Mouse (Mus musculus): Measurements from ENCODE around the gene Immp2l. TPM values are rescaled to one million over a fixed set of nuclear protein-coding genes. Genes with fewer than 3 reads are reported as not detected.

The Immp2l gene
- polyA plus RNA-seq, 1 experiment from 2014 or later, result 4.3 TPM

GRCm38 (mm10) chr12:41483091-41483592, 459.3 kb downstream of the Immp2l start:
- ATAC-seq (replicated peaks), result no peak
- Histone ChIP-seq H3K27me3 (no peaks in the 10 kb centered on the region), H3K9ac (replicated peaks) (peak overlapping the region; percentile 82), H3K36me3 (no peaks in the 10 kb centered on the region), H3K4me3 (peak overlapping the region; percentile 55), H3K27ac (replicated peaks) (peak overlapping the region; percentile 90), H3K4me1 (peaks cover 21% of the 10 kb centered on the region), H3K4me2 (replicated peaks) (peak overlapping the region; percentile 62), H3K9me3 (no peaks in the 10 kb centered on the region)
- 79% methylated on average over 5 of the region's 5 CpGs for WGBS

GRCm38 (mm10) chr12:41483593-41484451, 459.9 kb downstream of the Immp2l start:
- peaks cover 21% of the 10 kb centered on the region for H3K4me1 ChIP-seq
- no peaks in the 10 kb centered on the region for H3K9me3 ChIP-seq
- H3K4me2 ChIP-seq (replicated peaks), result peak overlapping the region; percentile 62
- H3K9ac ChIP-seq (replicated peaks), result peak overlapping the region; percentile 82
- H3K27ac ChIP-seq (replicated peaks), result peak overlapping the region; percentile 90
- peak; percentile 12 for ATAC-seq (replicated peaks)
- H3K4me3 ChIP-seq, result peak overlapping the region; percentile 55
- H3K36me3 ChIP-seq, result no peaks in the 10 kb centered on the region
- no peaks in the 10 kb centered on the region for H3K27me3 ChIP-seq
- 11% methylated on average over 23 of the region's 23 CpGs for WGBS

- ATAC-seq (replicated peaks), result peak; percentile 54
- Histone ChIP-seq H3K4me2 (replicated peaks) (peak overlapping the region; percentile 62), H3K27me3 (no peaks in the 10 kb centered on the region), H3K36me3 (no peaks in the 10 kb centered on the region), H3K4me3 (peak overlapping the region; percentile 55), H3K9me3 (no peaks in the 10 kb centered on the region), H3K4me1 (peaks cover 21% of the 10 kb centered on the region), H3K27ac (replicated peaks) (peak overlapping the region; percentile 90), H3K9ac (replicated peaks) (peak overlapping the region; percentile 82)
- WGBS, result 6% methylated on average over 16 of the region's 16 CpGs
These were observed 461.0 kb downstream of the Immp2l start for GRCm38 (mm10) chr12:41484689-41485511.

- H3K9me3 ChIP-seq, result no peaks in the 10 kb centered on the region
- peak overlapping the region; percentile 62 for H3K4me2 ChIP-seq (replicated peaks)
- 5% methylated on average over 12 of the region's 12 CpGs for WGBS
- peak overlapping the region; percentile 90 for H3K27ac ChIP-seq (replicated peaks)
- no peaks in the 10 kb centered on the region for H3K27me3 ChIP-seq
- peak; percentile 94 for ATAC-seq (replicated peaks)
- peaks cover 21% of the 10 kb centered on the region for H3K4me1 ChIP-seq
- peak overlapping the region; percentile 82 for H3K9ac ChIP-seq (replicated peaks)
- H3K36me3 ChIP-seq, result no peaks in the 10 kb centered on the region
- peak overlapping the region; percentile 55 for H3K4me3 ChIP-seq
These were observed 461.8 kb downstream of the Immp2l start for GRCm38 (mm10) chr12:41485512-41486215.

- Histone ChIP-seq H3K4me2 (replicated peaks) (peak within 1 kb of the TSS; percentile 62), H3K4me3 (peak within 1 kb of the TSS; percentile 55), H3K9ac (replicated peaks) (peak within 1 kb of the TSS; percentile 82), H3K27ac (replicated peaks) (peak within 1 kb of the TSS; percentile 90), H3K36me3 (no peaks in the 10 kb centered on the region), H3K4me1 (peaks cover 21% of the 10 kb centered on the region), H3K27me3 (no peaks in the 10 kb centered on the region), H3K9me3 (no peaks in the 10 kb centered on the region)
- ATAC-seq (replicated peaks), result no peak
- 100% methylated on average over 1 of the region's 1 CpGs for WGBS
These were observed 462.4 kb downstream of the Immp2l start, which contains the start of gene Lrrn3 for GRCm38 (mm10) chr12:41486331-41486730. Gene Lrrn3, minus strand, starts transcription at chr12:41486431.

GRCm38 (mm10) chr12:41487005-41487404, 463.1 kb downstream of the Immp2l start:
- Histone ChIP-seq H3K36me3 (no peaks in the 10 kb centered on the region), H3K4me2 (replicated peaks) (no peak overlapping the region), H3K4me3 (no peak overlapping the region), H3K27ac (replicated peaks) (no peak overlapping the region), H3K9me3 (no peaks in the 10 kb centered on the region), H3K27me3 (no peaks in the 10 kb centered on the region), H3K9ac (replicated peaks) (no peak overlapping the region), H3K4me1 (peaks cover 21% of the 10 kb centered on the region)
- no peak for ATAC-seq (replicated peaks)
- 16% methylated on average over 5 of the region's 5 CpGs for WGBS

GRCm38 (mm10) chr12:41494620-41495019, 470.7 kb downstream of the Immp2l start:
- no peak overlapping the region for H3K4me2 ChIP-seq (replicated peaks)
- H3K27ac ChIP-seq (replicated peaks), result no peak overlapping the region
- H3K9me3 ChIP-seq, result no peaks in the 10 kb centered on the region
- no peak overlapping the region for H3K9ac ChIP-seq (replicated peaks)
- no peaks in the 10 kb centered on the region for H3K4me1 ChIP-seq
- no peaks in the 10 kb centered on the region for H3K27me3 ChIP-seq
- H3K4me3 ChIP-seq, result no peak overlapping the region
- 33% methylated on average over 10 of the region's 10 CpGs for WGBS
- 0 out of 2 replicates have a peak, but pooled peaks have one; percentile 57 for ATAC-seq (replicated peaks)
- H3K36me3 ChIP-seq, result no peaks in the 10 kb centered on the region

- 81% methylated on average over 9 of the region's 9 CpGs for WGBS
- Histone ChIP-seq H3K4me2 (replicated peaks) (no peak overlapping the region), H3K36me3 (no peaks in the 10 kb centered on the region), H3K9ac (replicated peaks) (no peak overlapping the region), H3K27me3 (no peaks in the 10 kb centered on the region), H3K9me3 (no peaks in the 10 kb centered on the region), H3K4me3 (no peak overlapping the region), H3K4me1 (no peaks in the 10 kb centered on the region), H3K27ac (replicated peaks) (no peak overlapping the region)
- ATAC-seq (replicated peaks), result no peak
These were observed 476.3 kb downstream of the Immp2l start for GRCm38 (mm10) chr12:41500049-41500820.

GRCm38 (mm10) chr12:41508610-41509009, 484.7 kb downstream of the Immp2l start:
- Histone ChIP-seq H3K36me3 (no peaks in the 10 kb centered on the region), H3K4me3 (no peak overlapping the region), H3K27ac (replicated peaks) (no peak overlapping the region), H3K4me1 (no peaks in the 10 kb centered on the region), H3K9ac (replicated peaks) (no peak overlapping the region), H3K27me3 (no peaks in the 10 kb centered on the region), H3K9me3 (no peaks in the 10 kb centered on the region), H3K4me2 (replicated peaks) (no peak overlapping the region)
- no peak for ATAC-seq (replicated peaks)
- WGBS, result 85% methylated on average over 4 of the region's 4 CpGs

GRCm38 (mm10) chr12:41510588-41510987, 486.7 kb downstream of the Immp2l start:
- H3K27ac ChIP-seq (replicated peaks), result no peak overlapping the region
- H3K4me2 ChIP-seq (replicated peaks), result no peak overlapping the region
- no peak for ATAC-seq (replicated peaks)
- H3K9me3 ChIP-seq, result no peaks in the 10 kb centered on the region
- no peak overlapping the region for H3K9ac ChIP-seq (replicated peaks)
- H3K4me1 ChIP-seq, result no peaks in the 10 kb centered on the region
- no peaks in the 10 kb centered on the region for H3K36me3 ChIP-seq
- H3K4me3 ChIP-seq, result no peak overlapping the region
- 61% methylated on average over 3 of the region's 3 CpGs for WGBS
- H3K27me3 ChIP-seq, result no peaks in the 10 kb centered on the region

- no peak overlapping the region for H3K4me2 ChIP-seq (replicated peaks)
- no peaks in the 10 kb centered on the region for H3K27me3 ChIP-seq
- H3K9ac ChIP-seq (replicated peaks), result no peak overlapping the region
- 65% methylated on average over 5 of the region's 5 CpGs for WGBS
- no peak for ATAC-seq (replicated peaks)
- H3K4me3 ChIP-seq, result no peak overlapping the region
- H3K27ac ChIP-seq (replicated peaks), result no peak overlapping the region
- no peaks in the 10 kb centered on the region for H3K36me3 ChIP-seq
- H3K4me1 ChIP-seq, result no peaks in the 10 kb centered on the region
- no peaks in the 10 kb centered on the region for H3K9me3 ChIP-seq
These were observed 495.0 kb downstream of the Immp2l start for GRCm38 (mm10) chr12:41518897-41519296.

All from forebrain, embryonic 15.5 days (tissue).